Mouse (Mus musculus) layer of hippocampus, adult 11-12 months (tissue): ENCODE measurements around the gene Npas1.

Source experiments
- DNase-seq: peaks from one replicate; pipeline ENCODE4 v3.0.0; 2022; ENCODE audit warnings: low spot score

The Npas1 gene

GRCm38 (mm10) chr7:16477628-16478027 is at the start of gene Npas1:
TSS of gene Npas1 (minus strand) at chr7:16477728.
- DNase-seq: no peak

GRCm38 (mm10) chr7:16525995-16526394 is 48.5 kb upstream of the Npas1 start:
- no peak for DNase-seq

GRCm38 (mm10) chr7:16525448-16525847 is 47.9 kb upstream of the Npas1 start:
- no peak for DNase-seq

- no peak for DNase-seq
Measured at GRCm38 (mm10) chr7:16524308-16524707, 46.8 kb upstream of the Npas1 start.

GRCm38 (mm10) chr7:16519310-16519709 is 41.8 kb upstream of the Npas1 start:
- DNase-seq: no peak

GRCm38 (mm10) chr7:16517198-16517597 is 39.7 kb upstream of the Npas1 start:
- DNase-seq: no peak

GRCm38 (mm10) chr7:16507284-16507683 is 29.8 kb upstream of the Npas1 start:
- DNase-seq: peak; percentile 43

GRCm38 (mm10) chr7:16505226-16505593 is 27.7 kb upstream of the Npas1 start:
- DNase-seq: no peak

GRCm38 (mm10) chr7:16504573-16505225 is 27.2 kb upstream of the Npas1 start:
- DNase-seq: no peak

- DNase-seq: no peak
Measured at GRCm38 (mm10) chr7:16501571-16501970, 24.0 kb upstream of the Npas1 start.

- no peak for DNase-seq
Measured at GRCm38 (mm10) chr7:16499671-16500104, 22.2 kb upstream of the Npas1 start.

GRCm38 (mm10) chr7:16496260-16496659 is 18.7 kb upstream of the Npas1 start:
- no peak for DNase-seq

GRCm38 (mm10) chr7:16493361-16493760 is 15.8 kb upstream of the Npas1 start:
- peak; percentile 44 for DNase-seq

GRCm38 (mm10) chr7:16492211-16492610 is 14.7 kb upstream of the Npas1 start:
- no peak for DNase-seq

- DNase-seq: peak; percentile 59
Measured at GRCm38 (mm10) chr7:16491759-16492158, 14.2 kb upstream of the Npas1 start.

GRCm38 (mm10) chr7:16489948-16490347 is 12.4 kb upstream of the Npas1 start:
- DNase-seq: no peak

GRCm38 (mm10) chr7:16488816-16489215 is 11.3 kb upstream of the Npas1 start:
- no peak for DNase-seq

GRCm38 (mm10) chr7:16476600-16476989 is 933 bp downstream of the Npas1 start:
- DNase-seq: no peak

- DNase-seq: no peak
Measured at GRCm38 (mm10) chr7:16475764-16476599, 1.5 kb downstream of the Npas1 start.

- no peak for DNase-seq
Measured at GRCm38 (mm10) chr7:16475321-16475720, 2.2 kb downstream of the Npas1 start.

GRCm38 (mm10) chr7:16474445-16474844 is 3.1 kb downstream of the Npas1 start:
- DNase-seq: no peak

GRCm38 (mm10) chr7:16473847-16474246 is 3.7 kb downstream of the Npas1 start:
- no peak for DNase-seq

- no peak for DNase-seq
Measured at GRCm38 (mm10) chr7:16472116-16472709, 5.3 kb downstream of the Npas1 start.
